Mouse (Mus musculus): ENCODE data around the gene Trim67.

- TF ChIP-seq POLR2A (IDR thresholded peaks at IDR 0.05; ENCODE audit: borderline replicate concordance, insufficient read depth, low read length) (peak; percentile 40; the same call in 1 of the 2 replicates), CTCF (IDR thresholded peaks at IDR 0.05; ENCODE audit: borderline replicate concordance, insufficient read depth, low read depth, low read length) (peak; percentile 57)
These were observed 1.5 kb downstream of the Trim67 start for GRCm38 (mm10) chr8:124794486-124794780.
